Comparison of ENCODE assay signal across 9 mouse cellular contexts in genomic region chr6:104028439-104029091, GRCm38 (mm10).
A peak's percentile ranks its signal among the peaks of the same experiment; 100 is the strongest.
DNase-seq lines count a peak whose midpoint lies in the region; ATAC-seq and TF ChIP-seq lines count a peak whose summit lies in the region.
"Had no signal": no experiment of that assay in that cellular context is flagged by ENCODE, and none has a peak within 500 bp of the region (broad histone marks: within the 10 kb centered on the region; RNA-seq: fewer than 3 reads in every experiment).

No protein-coding gene starts in this region.

- intact Hi-C loops in heart, adult 2 months (cut with DNase I): no loop called here

- H3K27ac ChIP-seq in heart, adult 2 months: no peak overlapping the region
- H3K27ac ChIP-seq in heart, embryonic 11.5 days (ENCODE audit: low read depth, low read length): no peak overlapping the region
- H3K27ac ChIP-seq in embryonic facial prominence, embryonic 14.5 days (replicated peaks; ENCODE audit: low read depth, low read length): no peak overlapping the region
- no peak overlapping the region for H3K27ac ChIP-seq in midbrain, embryonic 11.5 days (ENCODE audit: low read depth, low read length)
- H3K27ac ChIP-seq in stomach, postnatal 0 days (replicated peaks): no peak overlapping the region

- H3K4me1 ChIP-seq in heart, adult 2 months (ENCODE audit: control insufficient read depth, insufficient read depth, low read length): no peaks in the 10 kb centered on the region
- no peaks in the 10 kb centered on the region for H3K4me1 ChIP-seq in heart, embryonic 11.5 days (ENCODE audit: control insufficient read depth, insufficient read depth, low read length)
- no peaks in the 10 kb centered on the region for H3K4me1 ChIP-seq in embryonic facial prominence, embryonic 14.5 days (ENCODE audit: control insufficient read depth, insufficient read depth, low read length)
- no peaks in the 10 kb centered on the region for H3K4me1 ChIP-seq in midbrain, embryonic 11.5 days (ENCODE audit: control insufficient read depth, insufficient read depth, low read length)
- H3K4me1 ChIP-seq in stomach, postnatal 0 days (replicated peaks; ENCODE audit: control insufficient read depth, insufficient read depth): no peaks in the 10 kb centered on the region

- H3K79me2 ChIP-seq in heart, adult 2 months (replicated peaks; ENCODE audit: control insufficient read depth, insufficient read depth, low read length): no peaks in the 10 kb centered on the region

- no peak for ATAC-seq in heart, embryonic 11.5 days (replicated peaks; ENCODE audit: insufficient number of reproducible peaks, low FRiP score, low TSS enrichment)
- ATAC-seq in embryonic facial prominence, embryonic 14.5 days (ENCODE audit: low read depth): no peak
- peak; percentile 84 for ATAC-seq in midbrain, embryonic 11.5 days (ENCODE audit: low FRiP score)
- no peak for ATAC-seq in stomach, postnatal 0 days (ENCODE audit: low FRiP score, low TSS enrichment)

- no peak overlapping the region for H3K9ac ChIP-seq in heart, adult 2 months (ENCODE audit: low read depth, low read length)
- H3K9ac ChIP-seq in heart, embryonic 11.5 days (ENCODE audit: low read depth, low read length): no peak overlapping the region
- H3K9ac ChIP-seq in embryonic facial prominence, embryonic 14.5 days (ENCODE audit: low read depth, low read length): no peak overlapping the region
- no peak overlapping the region for H3K9ac ChIP-seq in midbrain, embryonic 11.5 days (ENCODE audit: low read length)
- no peak overlapping the region for H3K9ac ChIP-seq in stomach, postnatal 0 days (ENCODE audit: low read length)

- TF ChIP-seq CTCF in heart, adult 2 months (IDR thresholded peaks at IDR 0.05): peak; percentile 69
- TF ChIP-seq CTCF in stomach, postnatal 0 days (IDR thresholded peaks at IDR 0.05; ENCODE audit: low read depth): peak; percentile 83

- no peak overlapping the region for H3K4me3 ChIP-seq in heart, adult 2 months
- H3K4me3 ChIP-seq in heart, embryonic 11.5 days (ENCODE audit: low read depth, low read length): no peak overlapping the region
- H3K4me3 ChIP-seq in embryonic facial prominence, embryonic 14.5 days (ENCODE audit: low read depth, low read length): no peak overlapping the region
- no peak overlapping the region for H3K4me3 ChIP-seq in midbrain, embryonic 11.5 days (ENCODE audit: low read depth, low read length)
- no peak overlapping the region for H3K4me3 ChIP-seq in stomach, postnatal 0 days (ENCODE audit: low read depth, low read length)
- H3K4me3 ChIP-seq: myocyte had no signal

- TF ChIP-seq POLR2A in heart, adult 2 months (IDR thresholded peaks at IDR 0.05; ENCODE audit: insufficient read depth, low read depth, low read length): no peak

- 7% methylated on average over 9 of the region's 9 CpGs for WGBS in heart, adult 2 months
- 12% methylated on average over 9 of the region's 9 CpGs for WGBS in heart, embryonic 11.5 days (ENCODE audit: insufficient replicate concordance)
- WGBS in embryonic facial prominence, embryonic 14.5 days: 9% methylated on average over 9 of the region's 9 CpGs
- 9% methylated on average over 9 of the region's 9 CpGs for WGBS in midbrain, embryonic 11.5 days
- 6% methylated on average over 9 of the region's 9 CpGs for WGBS in stomach, postnatal 0 days

- no peaks in the 10 kb centered on the region for H3K36me3 ChIP-seq in heart, adult 2 months (ENCODE audit: control insufficient read depth, insufficient read depth, low read length)
- no peaks in the 10 kb centered on the region for H3K36me3 ChIP-seq in heart, embryonic 11.5 days (ENCODE audit: control insufficient read depth, insufficient read depth, low read length)
- no peaks in the 10 kb centered on the region for H3K36me3 ChIP-seq in embryonic facial prominence, embryonic 14.5 days (ENCODE audit: control insufficient read depth, insufficient read depth, low read length)
- no peaks in the 10 kb centered on the region for H3K36me3 ChIP-seq in midbrain, embryonic 11.5 days (ENCODE audit: control insufficient read depth, insufficient read depth, low read length)
- no peaks in the 10 kb centered on the region for H3K36me3 ChIP-seq in stomach, postnatal 0 days (ENCODE audit: control insufficient read depth, insufficient read depth, low read length)

- H3K27me3 ChIP-seq in heart, adult 2 months (ENCODE audit: control insufficient read depth, insufficient read depth, low read length): no peaks in the 10 kb centered on the region
- no peaks in the 10 kb centered on the region for H3K27me3 ChIP-seq in heart, embryonic 11.5 days (ENCODE audit: control insufficient read depth, insufficient read depth, low read length)
- no peaks in the 10 kb centered on the region for H3K27me3 ChIP-seq in embryonic facial prominence, embryonic 14.5 days (replicated peaks; ENCODE audit: control insufficient read depth, insufficient read depth, low read length)
- H3K27me3 ChIP-seq in midbrain, embryonic 11.5 days (ENCODE audit: control insufficient read depth, insufficient read depth, low read length): no peaks in the 10 kb centered on the region
- H3K27me3 ChIP-seq in stomach, postnatal 0 days (ENCODE audit: control insufficient read depth, insufficient read depth, low read length): no peaks in the 10 kb centered on the region

- H3K9me3 ChIP-seq in heart, embryonic 11.5 days (replicated peaks; ENCODE audit: control insufficient read depth, low read length): no peaks in the 10 kb centered on the region
- H3K9me3 ChIP-seq in embryonic facial prominence, embryonic 14.5 days (ENCODE audit: control insufficient read depth, low read length): no peaks in the 10 kb centered on the region
- no peaks in the 10 kb centered on the region for H3K9me3 ChIP-seq in midbrain, embryonic 11.5 days (ENCODE audit: control insufficient read depth, low read length)
- no peaks in the 10 kb centered on the region for H3K9me3 ChIP-seq in stomach, postnatal 0 days (ENCODE audit: control insufficient read depth, low read length)

- no peak overlapping the region for H3K4me2 ChIP-seq in heart, embryonic 11.5 days
- H3K4me2 ChIP-seq in embryonic facial prominence, embryonic 14.5 days (ENCODE audit: low read depth, low read length): no peak overlapping the region; the same call in 1 of the 2 replicates
- no peak overlapping the region for H3K4me2 ChIP-seq in midbrain, embryonic 11.5 days
- no peak overlapping the region for H3K4me2 ChIP-seq in stomach, postnatal 0 days (replicated peaks; ENCODE audit: low read depth)

- peak; percentile 3 to 24 for DNase-seq in heart, adult 2 months
- DNase-seq in brain, adult 2 months (ENCODE audit: low read depth, low spot score): peak; percentile 94
- DNase-seq in embryonic facial prominence, embryonic 14.5 days (ENCODE audit: low spot score): peak; percentile 88
- peak; percentile 79 for DNase-seq in hindlimb bud, embryonic 11.5 days (ENCODE audit: extremely low spot score, low read depth, low spot score)
- peak; percentile 51 to 69 for DNase-seq in left cerebral cortex, adult 8-10 months (ENCODE audit: low spot score in 2 of 2)
- DNase-seq in midbrain, embryonic 11.5 days (ENCODE audit: low spot score, missing footprints): peak; percentile 98
- peak; percentile 73 for DNase-seq in stomach, postnatal 0 days (ENCODE audit: low spot score)

- no peak for TF ChIP-seq EP300 in heart, adult 2 months (IDR thresholded peaks at IDR 0.05; ENCODE audit: insufficient read depth, low read depth, low read length)
- TF ChIP-seq EP300 in stomach, postnatal 0 days (optimal IDR thresholded peaks at IDR 0.05): no peak

Comparison
In these comparisons a context has a peak if more than half of its experiments do, and no peak if none do; other contexts are left out.
1. DNase-seq: peak in every context shown above with its lines; median percentile 98 in midbrain, embryonic 11.5 days; 94 in brain, adult 2 months; 88 in embryonic facial prominence, embryonic 14.5 days; 79 in hindlimb bud, embryonic 11.5 days; 73 in stomach, postnatal 0 days; 60 in left cerebral cortex, adult 8-10 months; 14 in heart, adult 2 months.